Mouse (Mus musculus): Measurements from ENCODE around the gene Dner. TPM values are rescaled to one million over a fixed set of nuclear protein-coding genes. Genes with fewer than 3 reads are reported as not detected.
"Not testable (repeated sequence)": the region's sequence is repeated elsewhere in the genome, so short reads cannot be mapped to it uniquely, and the experiment has no call there.

The Dner gene
- polyA plus RNA-seq, 1 experiment, result 0.20 TPM

DNA sequence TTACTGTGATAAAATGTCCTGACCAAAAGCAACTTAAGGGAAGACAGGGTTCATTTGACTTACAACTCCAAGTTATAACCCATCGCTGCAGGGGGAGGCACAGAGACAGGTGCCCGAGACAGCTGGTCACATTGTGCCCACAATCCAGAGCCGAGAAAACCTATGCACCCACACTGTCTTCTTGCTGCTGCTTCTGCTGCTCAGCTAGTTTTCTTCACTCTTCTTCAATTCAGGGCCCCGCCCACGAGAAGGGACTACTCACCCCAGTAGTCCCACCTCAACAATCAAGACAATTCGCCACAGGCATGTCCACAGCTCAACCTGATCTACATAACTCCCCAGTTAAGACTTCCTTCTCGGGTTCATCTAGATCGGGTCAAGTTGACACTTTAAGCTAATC is 332.1 kb downstream of the Dner start, which contains the start of gene Pid1:
Pid1 (minus strand) TSS at position 214 of the 400 bp plus-strand sequence.
- Histone ChIP-seq H3K4me3 (ENCODE audit: insufficient read depth, low read length) (peak within 1 kb of the TSS; percentile 8; the same call in 1 of the 2 replicates), H3K27ac (ENCODE audit: insufficient read depth, low read depth, low read length) (peak within 1 kb of the TSS; percentile 93), H3K4me1 (ENCODE audit: control insufficient read depth, insufficient read depth, low read length) (peaks cover 85% of the 10 kb centered on the region)
- no peak for TF ChIP-seq CTCF (IDR thresholded peaks at IDR 0.05; ENCODE audit: low read depth, low read length)
- no peak for TF ChIP-seq POLR2A (IDR thresholded peaks at IDR 0.05; ENCODE audit: borderline replicate concordance, low read depth, low read length)

DNA sequence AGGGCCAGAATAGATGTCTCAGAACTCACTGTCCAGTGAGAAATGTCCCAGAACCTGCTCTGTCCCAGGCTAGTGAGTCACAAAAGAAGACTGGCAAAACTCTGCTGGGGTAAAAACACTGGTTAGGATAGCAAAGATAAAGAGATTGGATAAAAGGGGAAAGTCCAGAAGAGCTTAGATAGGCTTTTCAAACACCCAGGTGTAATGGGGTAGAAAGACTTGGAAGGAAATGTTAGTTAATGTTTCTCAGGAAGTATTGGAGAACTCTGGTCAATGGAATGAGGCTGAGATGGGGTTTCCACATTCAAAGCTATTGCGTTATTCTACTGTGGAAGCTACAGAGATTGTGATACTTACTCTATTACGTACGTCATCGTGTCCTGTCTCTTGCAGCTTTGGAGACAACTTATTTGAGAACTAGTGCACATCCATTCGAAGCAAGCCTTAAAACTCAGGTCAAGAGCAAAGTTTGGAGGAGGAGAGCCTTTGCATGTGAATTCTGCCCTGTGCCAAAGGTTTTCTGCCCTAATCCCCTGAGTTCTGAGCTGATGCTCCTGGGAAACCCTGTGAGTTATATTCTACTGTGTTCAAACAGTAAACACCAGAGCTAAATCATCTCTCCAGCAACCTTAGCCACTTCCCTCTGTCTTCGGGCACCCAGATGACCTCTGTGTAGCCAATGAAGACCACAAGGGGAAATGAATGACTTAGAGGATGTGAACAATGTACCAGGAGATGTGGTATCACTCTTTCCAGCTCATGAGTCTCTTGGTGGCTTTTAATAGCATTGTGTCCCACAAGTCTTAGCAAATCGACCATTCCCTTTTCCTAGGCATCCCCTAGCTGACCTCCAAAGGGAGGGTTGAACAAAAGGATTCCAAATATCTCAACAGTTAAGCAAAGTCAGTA is 333.1 kb downstream of the Dner start:
- H3K4me3 ChIP-seq (ENCODE audit: insufficient read depth, low read length), result peak overlapping the region; percentile 4; the same call in 1 of the 2 replicates
- H3K4me1 ChIP-seq (ENCODE audit: control insufficient read depth, insufficient read depth, low read length), result peaks cover 78% of the 10 kb centered on the region
- TF ChIP-seq CTCF (IDR thresholded peaks at IDR 0.05; ENCODE audit: low read depth, low read length) (no peak), POLR2A (IDR thresholded peaks at IDR 0.05; ENCODE audit: borderline replicate concordance, low read depth, low read length) (no peak)
- peak overlapping the region; percentile 93 for H3K27ac ChIP-seq (ENCODE audit: insufficient read depth, low read depth, low read length)

GRCm38 (mm10) chr1:84362209-84362608 is 333.8 kb downstream of the Dner start:
- Histone ChIP-seq H3K4me3 (ENCODE audit: insufficient read depth, low read length) (peak overlapping the region; percentile 4; the same call in 1 of the 2 replicates), H3K4me1 (ENCODE audit: control insufficient read depth, insufficient read depth, low read length) (peaks cover 75% of the 10 kb centered on the region), H3K27ac (ENCODE audit: insufficient read depth, low read depth, low read length) (peak overlapping the region; percentile 93)
- TF ChIP-seq POLR2A (IDR thresholded peaks at IDR 0.05; ENCODE audit: borderline replicate concordance, low read depth, low read length) (no peak), CTCF (IDR thresholded peaks at IDR 0.05; ENCODE audit: low read depth, low read length) (no peak)

DNA sequence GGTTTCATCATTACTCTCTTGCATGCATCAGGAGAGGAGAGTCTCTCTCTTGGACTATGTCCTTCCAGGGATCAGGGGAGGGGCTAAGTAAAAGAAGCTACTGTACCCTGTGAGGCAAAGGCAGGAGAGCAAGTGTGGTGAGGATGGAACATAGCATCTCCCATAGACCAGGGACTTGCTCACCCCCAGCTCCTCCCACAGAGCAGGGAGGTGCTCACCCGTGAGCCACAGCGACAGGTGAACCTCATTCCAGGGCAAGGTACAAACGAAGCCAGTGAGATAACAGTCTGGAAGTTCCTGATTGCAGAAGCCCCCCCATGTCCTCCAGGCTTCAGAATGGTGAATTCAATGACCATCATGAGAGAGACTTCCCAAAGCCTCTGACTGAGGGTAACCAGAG is 334.6 kb downstream of the Dner start:
- Histone ChIP-seq H3K4me3 (ENCODE audit: insufficient read depth, low read length) (no peak overlapping the region), H3K27ac (ENCODE audit: insufficient read depth, low read depth, low read length) (peak overlapping the region; percentile 93), H3K4me1 (ENCODE audit: control insufficient read depth, insufficient read depth, low read length) (peaks cover 74% of the 10 kb centered on the region)
- TF ChIP-seq POLR2A (IDR thresholded peaks at IDR 0.05; ENCODE audit: borderline replicate concordance, low read depth, low read length) (no peak), CTCF (IDR thresholded peaks at IDR 0.05; ENCODE audit: low read depth, low read length) (no peak)

DNA sequence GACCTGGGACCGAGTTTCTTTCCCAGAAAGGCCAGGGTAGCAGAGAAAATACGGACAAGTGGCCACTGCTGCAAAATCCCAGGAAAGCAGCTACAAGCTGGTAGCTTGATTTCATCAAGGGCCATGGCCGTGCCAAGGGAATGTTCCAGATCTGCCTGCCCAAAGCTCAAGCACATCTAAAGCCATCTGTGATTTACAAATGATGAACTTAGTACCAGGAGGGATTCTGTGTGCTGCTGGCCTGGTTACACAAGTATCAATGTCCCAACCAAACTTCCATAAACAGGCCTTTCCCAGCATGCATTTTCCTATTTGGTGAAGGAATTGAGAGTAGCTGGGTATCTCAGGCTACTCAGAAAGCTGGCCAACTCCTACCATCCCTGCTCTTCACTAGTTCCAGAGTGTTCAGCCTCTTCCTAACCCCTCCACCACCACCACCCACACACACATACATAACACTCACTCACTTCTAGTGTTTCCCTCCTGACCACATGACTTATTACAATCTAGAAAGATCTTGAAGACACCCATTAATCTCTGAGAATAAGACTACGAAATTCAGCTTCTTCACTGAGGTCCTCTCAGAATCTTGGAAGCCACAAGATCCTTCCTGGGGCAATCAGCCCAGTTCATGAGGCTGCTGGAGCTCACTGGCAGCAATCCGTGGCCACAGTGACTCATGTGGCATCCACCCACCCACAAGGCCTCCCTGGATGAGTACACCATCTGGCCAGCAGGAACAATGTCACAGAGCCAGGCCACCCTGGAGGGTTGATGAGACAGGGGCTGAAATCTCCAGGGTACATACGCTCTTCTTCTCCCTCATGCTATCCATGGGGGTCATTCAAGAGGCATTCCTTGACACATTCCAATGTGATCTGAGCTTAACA is 336.2 kb downstream of the Dner start:
- TF ChIP-seq CTCF (IDR thresholded peaks at IDR 0.05; ENCODE audit: low read depth, low read length) (no peak), POLR2A (IDR thresholded peaks at IDR 0.05; ENCODE audit: borderline replicate concordance, low read depth, low read length) (no peak)
- no peak overlapping the region for H3K4me3 ChIP-seq (ENCODE audit: insufficient read depth, low read length)
- H3K4me1 ChIP-seq (ENCODE audit: control insufficient read depth, insufficient read depth, low read length), result peaks cover 66% of the 10 kb centered on the region
- peak overlapping the region; percentile 70 for H3K27ac ChIP-seq (ENCODE audit: insufficient read depth, low read depth, low read length)

- TF ChIP-seq POLR2A (IDR thresholded peaks at IDR 0.05; ENCODE audit: borderline replicate concordance, low read depth, low read length) (no peak), CTCF (IDR thresholded peaks at IDR 0.05; ENCODE audit: low read depth, low read length) (no peak)
- H3K4me1 ChIP-seq (ENCODE audit: control insufficient read depth, insufficient read depth, low read length), result peaks cover 50% of the 10 kb centered on the region
- no peak overlapping the region; the same call in 1 of the 2 replicates for H3K27ac ChIP-seq (ENCODE audit: insufficient read depth, low read depth, low read length)
- no peak overlapping the region for H3K4me3 ChIP-seq (ENCODE audit: insufficient read depth, low read length)
These were observed 338.8 kb downstream of the Dner start for GRCm38 (mm10) chr1:84357216-84357615.

DNA sequence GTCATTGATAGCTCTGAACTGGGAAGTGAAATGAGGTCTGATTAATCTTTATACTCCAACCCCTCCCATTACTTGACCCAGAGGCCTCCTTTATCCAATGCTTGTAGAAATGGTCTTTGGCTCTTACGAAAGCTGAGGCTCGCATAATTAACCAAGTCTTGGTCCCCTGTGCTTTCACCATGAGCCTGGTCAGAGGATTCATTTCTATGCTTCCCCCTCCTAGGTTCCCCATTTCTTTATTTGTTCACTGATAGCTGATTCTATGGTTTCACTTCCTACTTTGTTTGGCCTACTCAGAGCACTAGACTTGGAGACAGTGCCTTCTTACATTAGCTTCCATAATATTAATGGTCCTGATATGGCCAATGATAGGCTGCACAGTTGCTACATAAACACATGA is 345.8 kb downstream of the Dner start:
- H3K4me3 ChIP-seq (ENCODE audit: insufficient read depth, low read length), result no peak overlapping the region
- H3K27ac ChIP-seq (ENCODE audit: insufficient read depth, low read depth, low read length), result peak overlapping the region; percentile 97
- TF ChIP-seq POLR2A (IDR thresholded peaks at IDR 0.05; ENCODE audit: borderline replicate concordance, low read depth, low read length), result no peak
- no peak for TF ChIP-seq CTCF (IDR thresholded peaks at IDR 0.05; ENCODE audit: low read depth, low read length)

GRCm38 (mm10) chr1:84347796-84348476 is 348.1 kb downstream of the Dner start:
- Histone ChIP-seq H3K4me3 (ENCODE audit: insufficient read depth, low read length) (no peak overlapping the region), H3K4me1 (ENCODE audit: control insufficient read depth, insufficient read depth, low read length) (peaks cover 20% of the 10 kb centered on the region), H3K27ac (ENCODE audit: insufficient read depth, low read depth, low read length) (no peak overlapping the region)
- TF ChIP-seq POLR2A (IDR thresholded peaks at IDR 0.05; ENCODE audit: borderline replicate concordance, low read depth, low read length), result no peak
- TF ChIP-seq CTCF (IDR thresholded peaks at IDR 0.05; ENCODE audit: low read depth, low read length), result no peak

More for the DNA sequence above, 345.8 kb downstream of the Dner start:
- peaks cover 32% of the 10 kb centered on the region for H3K4me1 ChIP-seq (ENCODE audit: control insufficient read depth, insufficient read depth, low read length)

GRCm38 (mm10) chr1:84332797-84333196 is 363.2 kb downstream of the Dner start:
- H3K4me3 ChIP-seq (ENCODE audit: insufficient read depth, low read length); H3K27ac ChIP-seq (ENCODE audit: insufficient read depth, low read depth, low read length); H3K4me1 ChIP-seq (ENCODE audit: control insufficient read depth, insufficient read depth, low read length): not testable (repeated sequence)

- H3K4me3 ChIP-seq (ENCODE audit: insufficient read depth, low read length); H3K4me1 ChIP-seq (ENCODE audit: control insufficient read depth, insufficient read depth, low read length); H3K27ac ChIP-seq (ENCODE audit: insufficient read depth, low read depth, low read length): not testable (repeated sequence)
These were observed 364.2 kb downstream of the Dner start for GRCm38 (mm10) chr1:84331861-84332260.

Measured in bone marrow macrophage, adult 2 months (primary cell).